Mouse (Mus musculus): Measurements from ENCODE around the gene Ccdc171. TPM values are rescaled to one million over a fixed set of nuclear protein-coding genes. Genes with fewer than 3 reads are reported as not detected.

The Ccdc171 gene
- polyA plus RNA-seq, 1 experiment = 3.9 TPM

DNA sequence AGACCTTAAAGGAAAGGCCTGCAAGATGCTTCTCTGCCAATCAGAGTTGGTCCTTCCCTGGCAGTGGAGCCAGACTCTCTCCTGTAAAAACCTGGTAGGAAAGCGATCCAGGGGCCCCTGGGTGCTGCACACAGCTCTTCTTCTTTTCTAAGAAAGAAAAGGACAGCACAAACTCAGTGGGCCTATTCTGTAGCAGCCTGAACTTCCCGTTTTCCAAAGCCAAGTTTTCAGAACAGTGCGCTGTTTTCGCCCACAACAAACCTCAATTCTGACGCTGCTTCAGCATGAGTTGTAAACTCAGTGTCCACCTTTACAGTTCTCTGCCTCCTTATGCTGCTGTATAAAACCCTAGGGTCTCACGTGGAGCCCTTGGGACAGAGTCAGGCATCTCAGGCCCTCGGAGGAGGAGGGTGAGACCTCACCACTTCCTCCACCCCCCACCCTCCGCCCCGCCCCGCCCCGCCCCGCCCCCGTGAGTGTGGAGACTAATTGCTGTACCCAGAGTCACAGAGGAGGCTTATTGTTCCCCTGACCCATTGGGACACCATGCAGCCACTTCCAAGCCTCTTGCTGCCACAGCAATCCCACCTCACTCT lies 363.2 kb downstream of the Ccdc171 start:
- TF ChIP-seq CTCF (IDR thresholded peaks at IDR 0.05; ENCODE audit: low read depth, low read length) = no peak
- TF ChIP-seq POLR2A (IDR thresholded peaks at IDR 0.05; ENCODE audit: borderline replicate concordance, low read depth, low read length) = no peak
- H3K27ac ChIP-seq (ENCODE audit: insufficient read depth, low read depth, low read length) = no peak overlapping the region
- no peaks in the 10 kb centered on the region for H3K4me1 ChIP-seq (ENCODE audit: control insufficient read depth, insufficient read depth, low read length)
- peak overlapping the region; percentile 50 for H3K4me3 ChIP-seq (ENCODE audit: insufficient read depth, low read length)

- H3K4me3 ChIP-seq (ENCODE audit: insufficient read depth, low read length) = no peak overlapping the region
- no peaks in the 10 kb centered on the region for H3K4me1 ChIP-seq (ENCODE audit: control insufficient read depth, insufficient read depth, low read length)
- TF ChIP-seq POLR2A (IDR thresholded peaks at IDR 0.05; ENCODE audit: borderline replicate concordance, low read depth, low read length) (no peak), CTCF (IDR thresholded peaks at IDR 0.05; ENCODE audit: low read depth, low read length) (no peak)
- H3K27ac ChIP-seq (ENCODE audit: insufficient read depth, low read depth, low read length) = no peak overlapping the region
Observed at GRCm38 (mm10) chr4:83902081-83902645, 376.8 kb downstream of the Ccdc171 start.

Other genes starting within 250 kb of the Ccdc171 start
- 6.7 and 8.1 TPM in 2 replicates for gene Ttc39b, start 201.3 kb upstream of the Ccdc171 start, polyA plus RNA-seq (2012; ENCODE audit: insufficient read depth, insufficient read length, missing spikeins)
- 14.2 and 19.9 TPM in 2 replicates for gene Snapc3, start 107.8 kb upstream of the Ccdc171 start, polyA plus RNA-seq (2012; ENCODE audit: insufficient read depth, insufficient read length, missing spikeins)
- 39.0 and 51.5 TPM in 2 replicates for gene Psip1, start 39.1 kb upstream of the Ccdc171 start, polyA plus RNA-seq (2012; ENCODE audit: insufficient read depth, insufficient read length, missing spikeins)

Measured in bone marrow macrophage, adult 2 months (primary cell).